Mouse (Mus musculus): ENCODE data around the gene Vat1. TPM values are rescaled to one million over a fixed set of nuclear protein-coding genes. Genes with fewer than 3 reads are reported as not detected.
"Not testable (repeated sequence)": the region's sequence is repeated elsewhere in the genome, so short reads cannot be mapped to it uniquely, and the experiment has no call there.

Vat1 gene
- total RNA-seq, 2 experiments from 2014 or later, result 11.5 to 12.3 TPM

- DNase-seq, result peak; percentile 54 to 56
- intact Hi-C loops (cut with DNase I), result no loop called here
Measured at GRCm38 (mm10) chr11:101467477-101468262, 1.6 kb upstream of the Vat1 start.

GRCm38 (mm10) chr11:101466552-101466950 is 521 bp upstream of the Vat1 start:
- intact Hi-C loops (cut with DNase I), result not testable (repeated sequence)

DNA sequence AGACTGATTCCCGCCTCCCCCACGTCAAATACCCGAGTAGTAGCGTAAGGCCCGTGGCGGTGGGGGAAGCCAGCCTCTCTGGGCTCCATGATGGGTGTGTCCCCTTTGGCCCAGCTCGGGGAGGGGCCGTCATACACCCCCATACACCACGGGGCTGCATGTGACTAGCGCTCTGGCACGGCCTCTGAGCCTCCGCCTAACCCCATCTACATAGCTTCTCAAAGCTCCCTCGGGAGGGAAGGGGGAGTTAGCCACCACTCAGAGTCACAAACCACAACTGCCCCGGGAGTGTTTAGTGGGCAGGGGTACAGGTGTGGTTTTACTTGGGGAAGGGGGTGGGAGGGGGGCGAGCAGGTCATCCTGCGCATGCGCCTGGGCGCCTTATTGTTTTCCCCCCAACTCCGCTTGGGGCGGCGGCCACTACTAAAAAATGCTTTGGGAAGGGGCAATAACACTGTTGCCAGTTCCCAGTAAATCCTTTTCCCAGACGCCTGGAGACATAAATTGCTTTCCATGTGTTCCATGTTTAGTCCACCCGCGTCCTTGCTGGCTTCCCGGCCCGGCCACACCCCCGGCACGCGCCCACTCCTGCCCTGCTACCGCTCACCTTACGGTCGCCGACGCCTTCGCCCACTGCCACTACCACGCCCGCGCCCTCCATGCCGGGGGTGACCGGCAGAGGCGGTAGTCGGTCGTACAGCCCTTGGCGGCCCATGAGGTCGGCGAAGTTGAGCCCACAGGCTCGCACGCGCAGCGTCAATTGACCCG is 745 bp downstream of the Vat1 start:
- intact Hi-C loops (cut with DNase I), result no loop called here
- peak; percentile 73 to 74 for DNase-seq

More at GRCm38 (mm10) chr11:101466552-101466950, 521 bp upstream of the Vat1 start:
- DNase-seq, result not testable (repeated sequence)

DNA sequence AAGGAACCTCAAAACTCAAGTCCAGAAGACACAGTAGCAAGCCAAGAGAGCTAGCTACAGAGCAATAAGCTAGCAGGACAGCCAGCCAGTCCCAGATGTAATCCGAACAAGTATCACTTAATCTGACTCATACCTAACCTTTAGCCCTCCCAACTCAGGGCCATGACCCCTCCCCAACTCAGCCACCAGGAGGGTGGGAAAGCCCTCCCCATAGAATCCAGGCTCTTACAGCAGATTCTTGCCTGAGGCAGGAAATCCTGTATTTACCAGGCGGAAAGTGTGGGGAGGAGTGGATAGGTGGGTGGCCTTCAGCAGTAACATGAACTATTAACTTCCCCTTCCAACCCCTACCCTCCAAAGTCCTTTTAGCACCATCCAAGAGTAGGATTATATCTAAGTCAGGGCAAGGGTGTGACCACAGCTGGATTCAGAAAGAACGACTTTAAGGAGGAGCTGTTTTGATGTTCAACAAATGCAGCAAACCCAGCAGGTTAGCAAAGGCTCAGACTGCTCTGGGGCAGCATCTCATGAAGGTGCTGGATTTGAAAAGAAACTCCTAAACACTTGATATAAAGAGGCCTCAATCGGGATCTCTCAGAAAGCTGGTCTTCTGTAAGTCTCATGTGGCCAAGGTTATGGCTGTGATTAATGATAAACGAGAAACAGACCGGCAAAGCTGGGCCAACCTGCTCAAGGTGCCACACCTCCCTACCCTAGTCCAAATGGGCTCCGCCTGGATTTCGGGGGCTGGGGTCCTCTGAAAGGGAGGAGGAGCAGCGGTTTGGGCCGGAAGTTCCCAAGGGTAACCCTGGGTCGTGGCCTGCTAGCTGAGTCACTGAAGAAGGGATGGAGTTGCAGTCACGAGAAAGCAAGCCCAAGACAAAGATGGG is 1.6 kb downstream of the Vat1 start, which contains the start of gene Rnd2:
Gene Rnd2 (plus strand): TSS at position 789 of the 890 bp plus-strand sequence.
- no peak for DNase-seq
- intact Hi-C loops (cut with DNase I), result no loop called here

- no peak for DNase-seq
- intact Hi-C loops (cut with DNase I), result no loop called here
Measured at GRCm38 (mm10) chr11:101462583-101463440, 3.2 kb downstream of the Vat1 start.

DNA sequence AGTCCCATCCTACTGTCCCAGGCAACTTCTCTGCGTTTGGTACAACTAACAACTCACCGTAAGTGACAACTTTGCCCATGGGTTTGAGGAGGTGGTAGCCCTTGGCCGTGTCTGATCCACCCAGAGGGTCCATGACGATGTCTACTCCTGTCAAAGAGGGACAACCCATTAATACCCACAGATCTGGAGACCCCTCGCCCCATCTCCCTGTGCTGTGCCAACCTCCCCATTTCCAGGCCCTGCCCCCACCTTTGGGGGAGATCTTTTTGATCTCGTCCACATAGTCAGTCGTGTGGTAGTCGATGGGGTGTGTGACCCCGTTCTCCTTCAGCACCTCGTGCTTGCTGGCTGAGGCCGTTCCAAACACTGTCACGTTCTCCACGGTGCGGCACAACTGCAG is 3.9 kb downstream of the Vat1 start:
- intact Hi-C loops (cut with DNase I), result no loop called here
- no peak for DNase-seq

DNA sequence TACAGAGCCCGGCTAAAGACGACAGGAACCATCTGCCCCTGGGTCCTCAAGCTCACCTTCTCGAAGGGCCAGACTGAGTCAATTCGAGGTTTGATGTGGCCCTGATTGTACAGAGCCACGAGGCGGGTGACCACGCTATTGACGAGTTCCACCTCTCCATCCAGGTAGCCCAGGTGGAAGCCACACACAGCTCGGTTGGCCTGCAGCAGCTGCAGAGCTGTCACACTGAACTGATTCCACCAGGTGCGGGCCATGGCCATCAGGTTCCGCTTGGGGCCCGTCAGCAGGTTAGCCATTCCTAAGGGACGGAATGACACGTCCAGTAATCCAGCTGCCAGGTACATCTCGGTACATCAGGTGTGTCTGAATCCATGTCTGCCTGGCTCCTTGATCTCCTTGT is 5.7 kb downstream of the Vat1 start:
- intact Hi-C loops (cut with DNase I), result no loop called here
- DNase-seq, result no peak

DNA sequence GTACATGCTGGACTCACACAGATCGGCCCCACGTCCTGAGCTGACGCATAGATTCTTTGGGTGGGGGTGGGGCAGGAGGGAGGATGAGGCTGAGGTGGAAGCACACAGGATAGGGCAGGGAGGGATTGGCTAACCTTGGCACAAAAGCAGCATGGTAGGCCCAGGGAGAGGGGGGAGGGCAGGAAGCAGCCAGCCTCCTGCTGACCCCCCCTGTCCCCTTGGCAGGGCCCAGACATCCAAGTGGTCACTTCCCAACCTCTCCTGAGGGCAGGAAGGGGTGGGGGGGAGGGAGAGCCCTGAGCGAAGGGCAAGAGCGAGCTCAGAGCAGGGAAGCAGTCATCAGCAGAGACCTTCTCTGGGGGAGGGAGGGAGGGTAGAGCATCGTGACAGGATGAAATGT is 6.3 kb downstream of the Vat1 start:
- intact Hi-C loops (cut with DNase I), result no loop called here

DNA sequence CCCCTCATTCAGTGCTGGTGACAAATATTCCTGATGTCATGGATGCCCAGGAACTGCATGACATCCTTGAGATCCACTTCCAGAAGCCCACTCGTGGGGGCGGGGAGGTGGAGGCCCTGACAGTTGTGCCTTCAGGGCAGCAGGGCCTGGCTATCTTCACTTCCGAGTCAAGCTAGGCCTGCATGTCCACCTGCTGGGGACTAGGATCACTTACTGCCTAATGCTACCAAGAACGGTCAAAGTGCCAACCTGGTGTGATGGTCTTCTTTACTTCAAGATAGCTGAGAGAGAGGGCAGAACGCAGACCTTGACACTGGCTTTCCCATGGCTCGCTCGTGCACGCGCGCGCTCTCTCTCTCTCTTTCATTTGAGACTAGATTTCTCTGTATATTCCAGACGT is 7.8 kb downstream of the Vat1 start:
- intact Hi-C loops (cut with DNase I), result no loop called here
- DNase-seq, result no peak

More for the DNA sequence above, 6.3 kb downstream of the Vat1 start:
- DNase-seq, result no peak

DNA sequence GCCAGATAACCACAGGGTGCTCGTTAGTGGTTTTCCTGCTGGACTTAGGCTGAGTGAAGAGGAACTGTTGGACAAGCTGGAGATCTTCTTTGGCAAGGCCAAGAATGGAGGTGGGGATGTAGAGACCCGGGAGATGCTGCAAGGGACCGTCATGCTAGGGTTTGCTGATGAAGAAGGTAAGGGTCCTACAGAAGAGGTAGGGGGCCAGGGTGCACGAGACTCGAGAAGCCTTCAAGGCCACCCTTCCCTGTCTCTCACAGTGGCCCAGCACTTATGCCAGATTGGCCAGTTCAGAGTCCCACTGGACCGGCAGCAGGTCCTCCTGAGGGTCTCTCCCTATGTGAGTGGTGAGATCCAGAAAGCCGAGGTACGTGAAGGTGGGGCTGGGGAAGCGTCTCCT is 8.4 kb downstream of the Vat1 start:
- intact Hi-C loops (cut with DNase I), result no loop called here
- DNase-seq, result no peak

- DNase-seq, result no peak
- intact Hi-C loops (cut with DNase I), result no loop called here
Measured at GRCm38 (mm10) chr11:101455627-101456026, 10.4 kb downstream of the Vat1 start.

DNA sequence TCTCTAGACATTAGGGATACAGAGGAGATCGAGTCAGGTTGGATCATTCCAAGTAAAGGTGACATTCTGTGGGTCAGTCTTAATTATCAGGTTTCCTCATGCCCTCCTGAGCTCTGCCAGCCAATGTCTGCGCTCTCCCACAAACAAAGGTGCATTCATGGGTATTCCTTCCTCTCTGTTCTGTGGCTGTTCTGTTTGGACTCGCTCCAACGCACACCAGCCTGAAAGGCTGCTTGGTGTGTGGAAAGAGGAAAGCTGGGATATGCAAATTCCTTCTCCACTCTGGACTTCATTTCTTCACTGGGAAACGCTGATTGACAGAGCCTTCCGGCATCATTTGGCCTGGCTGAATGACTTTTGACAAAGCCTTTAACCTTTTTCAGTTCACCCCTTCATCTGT is 11.3 kb downstream of the Vat1 start:
- DNase-seq, result no peak
- intact Hi-C loops (cut with DNase I), result no loop called here

DNA sequence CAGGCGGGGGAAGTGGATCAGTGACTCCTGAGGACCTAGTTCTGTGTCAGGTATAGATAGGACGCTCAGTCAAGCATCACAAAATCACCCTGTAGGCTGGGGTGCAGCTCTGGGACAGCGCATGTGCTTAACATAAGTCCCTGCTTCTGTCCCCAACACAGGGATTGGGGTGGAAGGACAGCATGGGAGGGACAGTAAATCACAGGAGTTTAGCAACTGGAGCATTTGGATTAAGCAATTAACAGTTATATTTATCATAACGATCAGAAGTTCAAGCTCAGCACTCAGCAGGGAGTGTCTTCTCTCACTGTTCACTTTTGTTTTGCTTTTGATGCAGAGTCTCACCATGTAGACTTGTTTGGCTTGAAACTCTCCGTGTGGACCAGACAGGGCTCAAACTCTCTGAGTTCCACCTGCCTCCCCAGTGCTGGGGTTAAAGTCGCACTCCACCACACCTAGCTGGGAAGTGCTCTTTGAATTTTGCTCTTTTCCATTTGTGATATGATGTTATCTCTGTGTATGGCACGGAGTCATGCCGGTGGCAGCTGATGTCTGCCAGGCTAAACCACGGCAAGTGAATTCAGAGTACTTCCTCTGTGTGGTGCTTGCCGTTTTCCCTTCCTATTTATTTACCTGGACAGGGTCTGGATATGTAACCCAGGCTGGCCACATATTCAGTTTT is 13.8 kb downstream of the Vat1 start:
- intact Hi-C loops (cut with DNase I), result no loop called here
- no peak for DNase-seq

- no peak for DNase-seq
- intact Hi-C loops (cut with DNase I), result no loop called here
Measured at GRCm38 (mm10) chr11:101451536-101451935, 14.5 kb downstream of the Vat1 start.

- DNase-seq, result no peak
- intact Hi-C loops (cut with DNase I), result no loop called here
Measured at GRCm38 (mm10) chr11:101450394-101450793, 15.6 kb downstream of the Vat1 start.

DNA sequence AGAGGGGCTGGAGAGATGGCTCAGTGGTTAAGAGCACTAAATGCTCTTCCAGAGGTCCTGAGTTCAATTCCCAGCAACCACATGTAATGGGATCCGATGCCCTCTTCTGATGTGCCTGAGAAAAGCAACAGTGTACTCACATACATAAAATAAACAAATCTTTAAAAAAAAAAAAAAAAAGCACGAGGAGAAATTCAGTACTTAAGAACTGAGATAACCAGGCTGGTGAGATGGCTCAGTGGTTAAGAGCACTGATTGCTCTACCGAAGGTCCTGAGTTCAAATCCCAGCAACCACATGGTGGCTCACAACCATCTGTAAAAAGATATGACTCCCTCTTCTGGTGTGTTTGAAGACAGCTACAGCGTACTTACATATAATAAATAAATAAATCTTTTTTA is 16.4 kb downstream of the Vat1 start:
- intact Hi-C loops (cut with DNase I); DNase-seq: not testable (repeated sequence)

- intact Hi-C loops (cut with DNase I), result no loop called here
- no peak for DNase-seq
Measured at GRCm38 (mm10) chr11:101448899-101449298, 17.1 kb downstream of the Vat1 start.

DNA sequence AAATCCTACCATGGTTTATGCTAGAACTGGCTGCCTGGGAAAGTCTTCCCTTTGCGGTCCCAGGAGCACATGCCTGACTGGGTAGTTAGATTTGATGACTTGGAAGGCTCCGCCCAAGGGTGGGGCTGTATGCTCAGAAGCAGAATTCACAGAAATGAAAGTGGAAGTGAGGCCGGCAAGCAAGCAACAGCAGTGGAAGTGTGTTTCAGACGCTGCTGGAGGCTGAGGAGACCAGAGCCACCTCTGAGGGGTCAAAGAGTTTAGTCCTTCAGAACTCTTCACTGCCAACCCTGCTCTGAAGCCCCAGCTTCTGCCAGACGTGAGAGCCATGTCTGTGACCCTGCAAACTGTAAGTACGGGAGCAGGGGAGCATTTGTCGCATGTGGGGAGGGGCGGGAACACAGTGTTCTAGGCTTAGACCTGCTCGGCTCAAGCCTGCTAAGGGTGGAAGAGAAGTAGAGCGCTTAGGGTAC is 17.7 kb downstream of the Vat1 start, which contains the start of gene Ifi35:
Gene Ifi35 (plus strand): TSS at position 134 of the 473 bp plus-strand sequence.
- DNase-seq, result peak; percentile 61 to 72
- intact Hi-C loops (cut with DNase I), result no loop called here

GRCm38 (mm10) chr11:101447786-101448185 is 18.2 kb downstream of the Vat1 start:
- intact Hi-C loops (cut with DNase I), result no loop called here
- no peak for DNase-seq

Data from gastrocnemius, postnatal 36 days (tissue).